Mouse (Mus musculus): ENCODE data around the gene Tcerg1l. TPM values are rescaled to one million over a fixed set of nuclear protein-coding genes. Genes with fewer than 3 reads are reported as not detected.
A peak's percentile ranks its signal among the peaks of the same experiment; 100 is the strongest.

Gene Tcerg1l
- polyA plus RNA-seq, 1 experiment from 2014 or later, result 5.8 TPM

DNA sequence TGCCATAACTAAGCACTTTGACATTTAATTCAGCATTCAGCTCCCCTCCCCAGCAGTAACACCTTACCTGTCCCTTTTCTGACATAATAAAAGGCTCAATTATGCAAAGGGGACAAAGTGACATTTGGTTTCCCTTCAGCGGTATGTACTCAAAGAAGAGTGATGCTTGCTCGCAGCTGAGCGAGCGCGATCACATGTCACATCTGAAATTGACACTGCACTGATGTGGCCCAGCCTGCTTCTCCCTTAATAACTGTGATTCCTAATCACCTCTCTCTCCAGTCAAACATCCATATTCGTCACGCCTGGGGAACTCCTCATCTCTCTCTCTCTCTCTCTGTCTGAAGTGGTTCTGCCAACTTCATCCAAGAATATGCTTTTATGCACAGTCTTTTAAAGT, 126.2 kb downstream of the Tcerg1l start:
- Histone ChIP-seq H3K4me1 (peaks cover 4% of the 10 kb centered on the region; the same call in 1 of the 2 replicates), H3K36me3 (no peaks in the 10 kb centered on the region), H3K9ac (no peak overlapping the region), H3K4me3 (no peak overlapping the region), H3K4me2 (replicated peaks) (no peak overlapping the region), H3K27ac (no peak overlapping the region), H3K9me3 (replicated peaks) (no peaks in the 10 kb centered on the region), H3K27me3 (no peaks in the 10 kb centered on the region)
- whole genome bisulfite sequencing, result 75% methylated on average over 7 of the region's 7 CpGs
- peak; percentile 35; the same call in 1 of the 2 replicates for ATAC-seq (ENCODE audit: low FRiP score)

DNA sequence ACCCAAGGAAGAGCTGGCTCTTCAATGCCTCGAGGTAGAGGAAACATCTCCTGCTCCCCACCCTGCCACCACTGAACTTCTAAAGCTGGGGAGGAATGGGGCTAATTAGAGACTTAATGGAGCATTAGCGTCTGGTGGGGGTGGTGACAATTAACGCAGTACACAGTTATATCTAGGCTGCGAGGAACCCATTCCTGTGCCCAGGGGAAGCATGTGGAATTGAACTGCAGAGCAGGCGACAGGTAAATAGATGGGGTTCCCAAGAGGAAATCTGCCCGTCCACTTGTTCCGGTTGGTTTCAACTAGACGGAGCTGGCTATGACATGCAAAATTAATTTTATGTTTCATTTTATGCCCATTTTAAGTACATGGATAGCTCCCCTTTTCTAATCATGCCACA, 128.1 kb downstream of the Tcerg1l start:
- no peak for ATAC-seq (ENCODE audit: low FRiP score)
- Histone ChIP-seq H3K4me3 (no peak overlapping the region), H3K27me3 (no peaks in the 10 kb centered on the region), H3K4me2 (replicated peaks) (no peak overlapping the region), H3K4me1 (0 out of 2 replicates have a peak, but pooled peaks cover 4% of the 10 kb centered on the region), H3K27ac (no peak overlapping the region), H3K9ac (no peak overlapping the region), H3K9me3 (replicated peaks) (no peaks in the 10 kb centered on the region), H3K36me3 (no peaks in the 10 kb centered on the region)
- 79% methylated on average over 8 of the region's 8 CpGs for WGBS

DNA sequence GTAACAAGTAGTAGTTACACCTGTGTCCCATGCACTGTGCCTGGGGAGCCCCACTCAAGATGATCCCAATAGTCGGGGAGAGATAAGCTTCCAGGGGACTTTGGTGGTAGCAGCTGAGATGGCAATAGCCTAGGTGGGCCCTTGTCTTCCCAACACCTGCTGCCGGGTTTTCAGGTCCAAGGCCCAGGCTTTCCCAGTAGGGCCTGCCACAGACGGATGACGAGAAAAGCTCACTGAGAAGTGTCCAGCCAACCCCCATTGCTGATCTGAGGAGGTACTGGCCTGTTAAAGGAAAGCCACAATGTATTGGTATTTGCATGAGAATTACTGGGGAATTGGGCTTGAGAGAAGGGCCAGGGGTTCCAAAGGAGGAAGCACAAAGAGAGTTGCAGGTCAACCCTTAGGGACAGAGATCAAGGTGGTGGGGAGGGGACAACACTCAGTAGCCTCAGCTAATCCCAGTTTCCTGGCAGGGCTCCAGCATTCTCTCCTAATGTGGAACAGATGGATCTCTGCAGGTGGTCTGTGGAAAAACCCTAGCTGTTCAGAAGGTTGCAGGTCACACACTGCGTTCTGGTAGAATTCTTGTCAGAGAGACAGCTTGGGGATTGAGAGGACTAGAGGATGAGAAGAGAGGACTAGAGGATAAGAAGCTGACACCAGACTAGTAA, 129.4 kb downstream of the Tcerg1l start:
- Histone ChIP-seq H3K9me3 (replicated peaks) (no peaks in the 10 kb centered on the region), H3K4me1 (0 out of 2 replicates have a peak, but pooled peaks cover 4% of the 10 kb centered on the region), H3K9ac (no peak overlapping the region), H3K27ac (no peak overlapping the region), H3K4me3 (no peak overlapping the region), H3K27me3 (no peaks in the 10 kb centered on the region), H3K4me2 (replicated peaks) (no peak overlapping the region), H3K36me3 (no peaks in the 10 kb centered on the region)
- ATAC-seq (ENCODE audit: low FRiP score), result no peak
- WGBS, result 53% methylated on average over 5 of the region's 5 CpGs

DNA sequence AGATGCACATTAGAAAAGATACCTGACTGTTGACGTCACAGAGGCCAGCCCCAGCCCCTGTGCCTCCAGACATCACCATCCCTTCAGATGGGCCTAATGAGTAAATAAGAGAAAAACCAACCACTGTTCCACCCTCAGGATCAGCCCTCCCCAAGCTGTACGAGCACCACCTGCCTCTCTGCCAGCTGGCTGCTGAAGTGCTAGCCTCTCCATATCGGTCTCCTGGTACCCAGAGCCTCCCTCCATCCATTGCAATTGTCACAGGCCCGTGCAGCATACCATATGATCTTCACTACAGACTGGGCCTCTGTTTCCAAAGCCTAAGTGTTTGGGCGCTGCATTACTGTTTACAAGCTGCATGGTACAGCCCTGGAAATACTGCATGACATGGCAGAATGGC, 148.9 kb downstream of the Tcerg1l start:
- H3K4me3 ChIP-seq, result no peak overlapping the region
- no peaks in the 10 kb centered on the region for H3K9me3 ChIP-seq (replicated peaks)
- H3K27ac ChIP-seq, result no peak overlapping the region
- no peaks in the 10 kb centered on the region for H3K27me3 ChIP-seq
- no peak for ATAC-seq (ENCODE audit: low FRiP score)
- WGBS, result 77% methylated on average over 5 of the region's 5 CpGs
- no peak overlapping the region for H3K4me2 ChIP-seq (replicated peaks)
- no peak overlapping the region for H3K9ac ChIP-seq
- no peaks in the 10 kb centered on the region for H3K36me3 ChIP-seq
- H3K4me1 ChIP-seq, result peaks cover 4% of the 10 kb centered on the region; the same call in 1 of the 2 replicates

DNA sequence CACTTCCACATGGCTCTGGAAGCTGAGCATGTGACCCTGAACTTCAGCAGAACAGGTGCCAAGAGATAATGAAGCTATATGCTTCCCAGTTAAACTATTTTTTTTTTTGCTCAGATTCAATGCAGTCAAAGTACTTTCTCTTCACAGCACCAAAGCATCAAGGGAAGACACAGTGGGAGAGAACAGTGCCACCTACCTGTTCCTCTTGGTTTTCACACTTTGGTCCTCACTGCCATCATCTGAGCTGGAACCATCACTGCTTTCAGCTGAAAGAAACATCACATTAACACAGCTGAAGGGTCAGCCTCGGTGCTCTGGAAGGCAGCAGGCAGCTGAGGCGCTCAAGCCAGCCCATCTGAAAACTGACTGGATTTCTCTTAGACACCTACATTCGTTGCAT, 149.4 kb downstream of the Tcerg1l start:
- no peak for ATAC-seq (ENCODE audit: low FRiP score)

DNA sequence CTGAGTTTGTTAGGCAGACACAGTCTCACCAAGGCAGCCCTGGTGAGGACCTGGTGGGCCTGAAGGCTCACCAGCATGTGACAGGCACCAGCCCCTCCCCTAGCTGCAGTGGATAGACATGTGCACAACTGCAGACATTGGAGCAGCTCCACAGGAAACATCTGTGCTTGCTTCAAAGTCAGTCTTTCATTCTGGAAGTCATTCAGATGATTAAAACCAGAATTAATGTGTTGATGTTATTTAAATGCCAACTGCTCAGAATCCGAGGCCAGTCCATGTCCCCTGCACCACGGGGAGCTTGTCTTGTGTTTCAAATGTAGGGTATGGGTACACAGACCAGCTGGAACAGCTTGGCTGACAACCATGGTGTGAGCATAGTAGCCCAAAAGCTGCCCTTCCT, 150.8 kb downstream of the Tcerg1l start:
- Histone ChIP-seq H3K27ac (no peak overlapping the region), H3K36me3 (no peaks in the 10 kb centered on the region), H3K9ac (no peak overlapping the region), H3K4me2 (replicated peaks) (no peak overlapping the region), H3K9me3 (replicated peaks) (no peaks in the 10 kb centered on the region), H3K4me3 (no peak overlapping the region), H3K4me1 (peaks cover 4% of the 10 kb centered on the region; the same call in 1 of the 2 replicates), H3K27me3 (no peaks in the 10 kb centered on the region)
- WGBS, result 45% methylated on average over 2 of the region's 2 CpGs
- no peak for ATAC-seq (ENCODE audit: low FRiP score)

More for the DNA sequence above, 149.4 kb downstream of the Tcerg1l start:
- Histone ChIP-seq H3K9ac (no peak overlapping the region), H3K27ac (no peak overlapping the region), H3K4me2 (replicated peaks) (no peak overlapping the region), H3K27me3 (no peaks in the 10 kb centered on the region), H3K4me1 (peaks cover 4% of the 10 kb centered on the region; the same call in 1 of the 2 replicates), H3K36me3 (no peaks in the 10 kb centered on the region), H3K4me3 (no peak overlapping the region), H3K9me3 (replicated peaks) (no peaks in the 10 kb centered on the region)
- WGBS, result 78% methylated on average over 3 of the region's 3 CpGs

DNA sequence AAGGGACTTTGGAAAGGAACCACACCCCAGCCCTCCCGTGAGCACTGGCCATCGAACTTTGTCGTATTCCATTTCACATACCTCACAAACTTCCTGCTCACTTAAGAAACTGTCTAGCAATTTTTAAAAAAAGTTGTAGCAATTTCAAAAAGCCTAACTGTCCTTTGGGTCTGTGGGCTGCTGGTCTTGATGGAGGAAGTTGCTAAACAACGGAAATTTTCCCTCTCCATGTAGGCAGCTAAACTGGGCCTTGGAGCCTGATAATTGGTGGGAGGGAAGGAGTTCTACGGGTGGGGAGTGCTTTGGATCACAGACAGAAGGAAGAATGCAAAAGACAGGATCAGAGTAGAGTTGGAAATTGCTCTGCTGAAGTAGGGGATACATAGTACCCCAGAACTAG, 155.3 kb downstream of the Tcerg1l start:
- 85% methylated on average over 5 of the region's 5 CpGs for WGBS
- Histone ChIP-seq H3K36me3 (no peaks in the 10 kb centered on the region), H3K9me3 (replicated peaks) (no peaks in the 10 kb centered on the region), H3K27me3 (no peaks in the 10 kb centered on the region), H3K4me1 (peaks cover 8% of the 10 kb centered on the region; the same call in 1 of the 2 replicates), H3K27ac (no peak overlapping the region), H3K4me2 (replicated peaks) (no peak overlapping the region), H3K4me3 (no peak overlapping the region), H3K9ac (no peak overlapping the region)
- no peak for ATAC-seq (ENCODE audit: low FRiP score)

DNA sequence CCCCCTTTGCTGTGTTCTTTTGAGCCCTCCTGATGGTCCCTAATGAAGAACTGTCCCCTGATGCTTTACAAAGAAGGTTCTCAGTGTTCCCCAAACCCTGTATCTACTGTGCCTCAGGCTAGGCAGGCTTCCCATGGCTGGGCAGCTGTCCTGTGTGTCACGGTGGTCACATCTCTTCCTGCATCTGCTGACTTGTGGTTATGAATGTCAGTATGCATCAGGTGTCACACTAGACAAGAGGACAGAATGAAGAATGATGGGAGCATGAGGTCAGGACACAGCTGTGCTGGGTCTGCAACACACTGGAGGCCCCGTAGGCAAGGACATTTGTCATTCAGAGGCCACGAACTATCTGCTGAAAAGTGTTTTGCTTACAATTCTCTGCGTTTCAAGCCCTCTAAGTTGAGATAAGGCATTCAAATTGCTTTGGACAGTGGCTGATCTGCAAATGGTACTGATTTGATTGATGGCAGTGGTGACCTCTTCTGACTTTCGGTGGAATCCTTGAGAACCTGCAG, 159.8 kb downstream of the Tcerg1l start:
- no peak overlapping the region for H3K27ac ChIP-seq
- 45% methylated on average over 5 of the region's 5 CpGs for WGBS
- H3K4me3 ChIP-seq, result no peak overlapping the region
- no peaks in the 10 kb centered on the region for H3K9me3 ChIP-seq (replicated peaks)
- H3K4me1 ChIP-seq, result 0 out of 2 replicates have a peak, but pooled peaks cover 5% of the 10 kb centered on the region
- H3K27me3 ChIP-seq, result no peaks in the 10 kb centered on the region
- no peak for ATAC-seq (ENCODE audit: low FRiP score)
- no peak overlapping the region for H3K9ac ChIP-seq
- no peak overlapping the region for H3K4me2 ChIP-seq (replicated peaks)
- H3K36me3 ChIP-seq, result no peaks in the 10 kb centered on the region

DNA sequence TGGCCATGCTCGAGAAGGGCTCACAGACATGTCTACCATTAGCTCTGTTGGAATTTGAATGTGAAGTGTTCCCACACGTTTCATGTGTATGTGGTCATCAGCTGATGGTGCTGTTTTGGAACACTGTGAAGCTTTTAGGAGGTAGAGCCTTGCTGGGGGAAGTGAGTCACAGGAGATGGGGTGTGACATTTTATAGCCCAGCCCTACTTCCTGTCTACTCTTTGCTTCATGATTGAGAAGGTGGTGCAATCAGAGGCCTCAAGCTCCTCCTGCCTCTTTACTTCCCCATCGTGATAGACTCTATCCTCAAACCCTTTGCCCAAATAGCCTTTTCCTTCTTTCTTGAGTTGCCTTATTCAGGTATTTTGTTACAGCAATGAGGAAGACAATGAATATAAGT, 173.3 kb downstream of the Tcerg1l start:
- WGBS, result 78% methylated on average over 3 of the region's 3 CpGs
- H3K36me3 ChIP-seq, result no peaks in the 10 kb centered on the region
- ATAC-seq (ENCODE audit: low FRiP score), result no peak

DNA sequence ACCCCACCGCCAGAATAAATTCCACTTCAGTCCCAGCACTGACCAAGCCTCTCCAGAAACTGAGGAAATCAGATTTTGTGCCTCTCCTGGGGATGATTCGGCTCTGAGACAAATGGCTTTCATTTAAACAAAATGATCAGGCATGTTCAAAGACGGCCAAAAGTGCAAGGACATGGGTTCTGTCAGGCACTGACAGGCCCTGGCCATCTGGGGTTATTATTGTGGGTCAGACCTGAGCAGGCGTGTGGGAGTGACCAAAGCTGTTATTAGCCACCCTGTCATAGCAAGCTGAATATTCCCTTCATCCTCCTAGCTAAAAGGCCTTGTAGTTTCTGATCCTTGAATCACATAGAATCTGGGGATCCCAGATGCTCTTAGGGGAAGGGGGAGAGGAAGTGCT, 174.6 kb downstream of the Tcerg1l start:
- Histone ChIP-seq H3K36me3 (no peaks in the 10 kb centered on the region), H3K27ac (no peak overlapping the region), H3K4me3 (no peak overlapping the region), H3K27me3 (no peaks in the 10 kb centered on the region), H3K9ac (no peak overlapping the region), H3K9me3 (replicated peaks) (no peaks in the 10 kb centered on the region), H3K4me2 (replicated peaks) (no peak overlapping the region), H3K4me1 (peaks cover 3% of the 10 kb centered on the region; the same call in 1 of the 2 replicates)
- WGBS, result 73% methylated on average over 4 of the region's 4 CpGs
- ATAC-seq (ENCODE audit: low FRiP score), result no peak

More for the DNA sequence above, 173.3 kb downstream of the Tcerg1l start:
- Histone ChIP-seq H3K27me3 (no peaks in the 10 kb centered on the region), H3K27ac (no peak overlapping the region), H3K4me3 (no peak overlapping the region), H3K9me3 (replicated peaks) (no peaks in the 10 kb centered on the region), H3K4me1 (peaks cover 3% of the 10 kb centered on the region; the same call in 1 of the 2 replicates), H3K4me2 (replicated peaks) (no peak overlapping the region), H3K9ac (no peak overlapping the region)

DNA sequence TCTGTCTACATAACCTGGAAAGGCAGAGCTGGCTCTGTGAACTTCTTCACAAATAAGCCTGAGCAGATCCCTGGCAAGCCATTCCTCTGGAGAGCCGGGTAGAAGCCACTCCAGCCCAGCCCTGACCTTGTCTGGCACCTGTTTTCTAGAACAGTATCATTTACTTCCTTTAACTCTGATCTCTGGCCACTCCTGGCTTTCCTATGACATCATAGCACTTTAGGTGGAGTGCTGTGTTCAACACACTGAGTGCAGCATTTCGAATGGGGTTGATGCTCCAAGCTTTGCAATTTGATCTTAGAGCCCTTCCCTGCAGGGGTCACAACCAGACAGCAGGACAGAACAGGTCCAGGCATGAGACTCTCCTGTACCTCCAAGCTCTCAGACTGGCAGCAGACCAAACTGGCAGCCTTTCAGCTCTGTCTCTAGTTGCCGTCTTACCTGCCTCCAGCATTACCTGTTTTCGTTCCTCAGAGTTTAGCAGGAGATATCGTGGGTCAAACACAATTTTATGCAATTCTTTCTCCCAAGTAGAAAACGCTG, 179.9 kb downstream of the Tcerg1l start:
- WGBS, result 76% methylated on average over 6 of the region's 6 CpGs
- Histone ChIP-seq H3K9me3 (replicated peaks) (no peaks in the 10 kb centered on the region), H3K4me1 (no peaks in the 10 kb centered on the region), H3K4me3 (no peak overlapping the region), H3K4me2 (replicated peaks) (no peak overlapping the region), H3K27ac (no peak overlapping the region), H3K36me3 (no peaks in the 10 kb centered on the region), H3K27me3 (no peaks in the 10 kb centered on the region), H3K9ac (no peak overlapping the region)
- ATAC-seq (ENCODE audit: low FRiP score), result no peak

DNA sequence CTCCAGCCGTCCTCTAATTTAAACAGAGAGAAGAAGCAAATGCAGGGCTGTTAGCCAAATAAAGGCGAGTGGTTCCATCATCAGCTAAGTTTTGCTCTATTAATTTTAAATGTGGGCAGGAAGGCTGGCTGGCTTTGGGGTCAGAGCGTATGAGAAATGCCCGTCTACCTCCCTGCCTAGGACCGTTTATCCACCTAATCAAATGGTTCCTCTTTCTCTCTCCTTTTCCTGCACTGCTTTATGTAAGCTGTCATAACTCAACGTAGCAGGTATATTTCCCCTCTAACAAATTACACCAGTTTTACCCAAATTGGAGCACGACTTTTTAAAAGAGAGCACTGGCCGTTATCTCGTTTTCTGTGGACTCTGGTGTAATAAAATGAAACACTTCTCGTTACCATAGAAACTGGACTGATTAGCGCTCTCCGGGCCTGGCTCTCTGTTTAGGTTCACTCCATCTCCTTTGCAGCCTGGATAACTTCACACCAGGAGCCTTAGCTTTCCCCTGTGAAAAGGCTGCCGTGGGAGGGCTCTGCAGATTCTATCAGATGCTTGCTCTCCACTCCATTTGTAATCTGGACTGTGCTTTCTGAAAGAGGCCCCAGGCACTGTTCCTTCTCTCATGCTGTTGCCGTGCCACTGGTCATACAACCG, 182.2 kb downstream of the Tcerg1l start:
- H3K27me3 ChIP-seq, result no peaks in the 10 kb centered on the region
- H3K36me3 ChIP-seq, result no peaks in the 10 kb centered on the region
- H3K9me3 ChIP-seq (replicated peaks), result no peaks in the 10 kb centered on the region
- peaks cover 6% of the 10 kb centered on the region; the same call in 1 of the 2 replicates for H3K4me1 ChIP-seq
- WGBS, result 65% methylated on average over 15 of the region's 15 CpGs
- H3K4me3 ChIP-seq, result no peak overlapping the region
- no peak overlapping the region for H3K9ac ChIP-seq
- H3K27ac ChIP-seq, result no peak overlapping the region
- ATAC-seq (ENCODE audit: low FRiP score), result no peak
- no peak overlapping the region for H3K4me2 ChIP-seq (replicated peaks)
